Mouse (Mus musculus): ENCODE data around the gene Tpcn2. TPM values are rescaled to one million over a fixed set of nuclear protein-coding genes. Genes with fewer than 3 reads are reported as not detected.

Gene Tpcn2
- polyA plus RNA-seq, 1 experiment from 2014 or later, result 0.95 TPM

Other genes starting within 250 kb of the Tpcn2 start
- 0.31 TPM in 1 of 2 replicates, not detected in the other for gene 1810010D01Rik, start 75.9 kb downstream of the Tpcn2 start, polyA plus RNA-seq (2014; fragmentation: Nextera tagmentation; extraction: Ambion mirVana)
- 0.09 and 2.5 TPM in 2 replicates for gene Mrgprf, start 16.8 kb upstream of the Tpcn2 start, polyA plus RNA-seq (2014; fragmentation: Nextera tagmentation; extraction: Ambion mirVana)
- 0.10 TPM in 1 of 2 replicates, not detected in the other for gene Mrgprd, start 30.8 kb upstream of the Tpcn2 start, polyA plus RNA-seq (2014; fragmentation: Nextera tagmentation; extraction: Ambion mirVana)